14 mouse cellular contexts compared by ENCODE assay signal in genomic region chr8:43243326-43243725, GRCm38 (mm10).
"Had no signal": no experiment of that assay in that cellular context is flagged by ENCODE, and none has a peak within 500 bp of the region (broad histone marks: within the 10 kb centered on the region; RNA-seq: fewer than 3 reads in every experiment).

No protein-coding gene starts in this region.

- ATAC-seq: intestine, embryonic 16.5 days; midbrain, embryonic 16.5 days had no signal

- H3K27me3 ChIP-seq: kidney, embryonic 15.5 days; limb, embryonic 13.5 days; midbrain, embryonic 12.5 days had no signal

- DNase-seq: kidney, adult 2 months; kidney, postnatal 14 days; left cerebral cortex, postnatal 4 days; lung, adult 18-20 months; right cerebral cortex, adult 18-20 months; right cerebral cortex, postnatal 25 days; thymus, adult 18-20 months; thymus, postnatal 25 days had no signal

- H3K9ac ChIP-seq: kidney, embryonic 15.5 days; limb, embryonic 13.5 days; liver, embryonic 14.5 days; midbrain, embryonic 12.5 days had no signal

- H3K9me3 ChIP-seq: kidney, embryonic 15.5 days; limb, embryonic 13.5 days; midbrain, embryonic 12.5 days had no signal

- H3K4me2 ChIP-seq: kidney, embryonic 15.5 days; limb, embryonic 13.5 days; midbrain, embryonic 12.5 days had no signal

- H3K27ac ChIP-seq: kidney, embryonic 15.5 days; limb, embryonic 13.5 days; liver, embryonic 14.5 days; midbrain, embryonic 12.5 days had no signal

- H3K4me3 ChIP-seq: kidney, embryonic 15.5 days; limb, embryonic 13.5 days; midbrain, embryonic 12.5 days had no signal

- H3K36me3 ChIP-seq: kidney, embryonic 15.5 days; limb, embryonic 13.5 days; midbrain, embryonic 12.5 days had no signal

- H3K4me1 ChIP-seq: kidney, embryonic 15.5 days; limb, embryonic 13.5 days; midbrain, embryonic 12.5 days had no signal
